Mouse (Mus musculus) forebrain, postnatal 0 days (tissue): ENCODE data around the gene Ralgps1. TPM values are rescaled to one million over a fixed set of nuclear protein-coding genes. Genes with fewer than 3 reads are reported as not detected.

Experiments
- ATAC-seq: fragments of 200-750 bp; cut with Nextera tagmentation; 2 replicates; pipeline ENCODE4 v1.8.0; 2017; ENCODE audit warnings: mild to moderate bottlenecking, moderate library complexity
- DNase-seq: peaks from one replicate; pipeline ENCODE4 v3.0.0-alpha.2; 2015
- H3K27ac ChIP-seq: fragments of 300-500 bp; sonication (generic); 2 replicates; pipeline ENCODE4 v1.5.1; 2014; ENCODE audit warnings: low read depth, mild to moderate bottlenecking, antibody characterized with exemption, low read length, moderate library complexity, mixed read lengths
- H3K27me3 ChIP-seq: fragments of 300-500 bp; sonication (generic); 2 replicates; pipeline ENCODE4 v1.6.1; 2014; ENCODE audit warnings: mild to moderate bottlenecking, low read length, mixed read lengths; ENCODE audit not compliant: insufficient read depth
- H3K36me3 ChIP-seq: fragments of 300-500 bp; sonication (generic); 2 replicates; pipeline ENCODE4 v1.6.1; 2014; ENCODE audit warnings: mild to moderate bottlenecking, moderate library complexity; ENCODE audit not compliant: insufficient read depth
- H3K4me1 ChIP-seq: fragments of 300-500 bp; sonication (generic); 2 replicates; pipeline ENCODE4 v1.6.1; 2014; ENCODE audit warnings: antibody characterized with exemption; ENCODE audit not compliant: insufficient read depth
- H3K4me2 ChIP-seq: fragments of 300-500 bp; sonication (generic); 2 replicates; pipeline ENCODE4 v1.6.1; 2014; ENCODE audit warnings: low read depth, mild to moderate bottlenecking, moderate library complexity
- H3K4me3 ChIP-seq: fragments of 300-500 bp; sonication (generic); 2 replicates; pipeline ENCODE4 v1.5.1; 2014; ENCODE audit warnings: low read depth, low read length, mixed read lengths
- H3K9ac ChIP-seq: fragments of 300-500 bp; sonication (generic); 2 replicates; pipeline ENCODE4 v1.6.1; 2014; ENCODE audit warnings: mild to moderate bottlenecking
- H3K9me3 ChIP-seq: fragments of 300-500 bp; sonication (generic); 2 replicates; pipeline ENCODE4 v1.6.1; 2016; ENCODE audit warnings: low read length
- CTCF ChIP-seq: sonication (generic); IDR thresholded peaks from 2 replicates; pipeline ENCODE4 v1.5.1; 2016; ENCODE audit warnings: antibody characterized with exemption, control low read depth, low read depth
- WGBS: fragments of 180-500 bp; shearing (Covaris S2); extraction: QIAGEN DNeasy Blood & Tissue Kit; methylation state at CpG from one replicate; pipeline ENCODE4 v1.1.7; 2014; 5-methylcytosine and 5-hydroxymethylcytosine counted together
- polyA plus RNA-seq: library from polyadenylated mRNA; unstranded; fragments of >200 nt; fragmentation: Nextera tagmentation; extraction: Ambion mirVana; gene quantifications from 2 replicates; pipeline ENCODE4 v1.2.1, GENCODE M21; 2015
- total RNA-seq: library from RNA; depleted of rRNA; stranded (reverse); fragments of >200 nt; gene quantifications from 2 replicates; pipeline ENCODE4 v1.2.3, GENCODE M21; 2014

Ralgps1 gene
- total and polyA plus RNA-seq, 2 experiments from 2014 or later = 24.6 to 66.9 TPM

DNA sequence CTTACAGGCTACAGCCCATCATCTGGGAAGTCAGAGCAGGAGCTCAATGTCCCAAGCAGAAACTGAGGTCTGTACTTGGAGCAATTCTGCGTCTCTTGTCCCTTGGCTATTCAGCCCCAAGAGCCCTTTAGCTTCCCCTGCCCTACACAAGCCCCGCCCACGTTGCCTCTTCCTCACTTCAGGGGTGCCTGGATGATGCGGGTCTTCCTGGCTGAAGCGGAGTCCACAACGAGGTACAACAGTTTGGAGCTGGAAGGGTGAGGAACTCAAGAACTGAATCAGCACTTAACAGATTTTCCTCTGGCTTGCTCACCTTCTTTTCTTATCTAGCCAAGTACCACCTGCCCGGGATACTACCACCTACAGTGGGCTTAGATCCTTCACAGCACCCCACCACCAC lies 239.0 kb downstream of the Ralgps1 start:
- H3K9ac ChIP-seq = no peak overlapping the region
- WGBS = 5% methylated on average over 7 of the region's 7 CpGs
- H3K4me2 ChIP-seq = no peak overlapping the region
- H3K27me3 ChIP-seq = no peaks in the 10 kb centered on the region
- H3K9me3 ChIP-seq = no peaks in the 10 kb centered on the region
- ATAC-seq (no peak), DNase-seq (no peak)
- no peak overlapping the region for H3K4me3 ChIP-seq
- no peak for TF ChIP-seq CTCF
- peaks cover 5% of the 10 kb centered on the region; the same call in 1 of the 2 replicates for H3K36me3 ChIP-seq
- H3K27ac ChIP-seq = no peak overlapping the region
- H3K4me1 ChIP-seq = peaks cover 11% of the 10 kb centered on the region; the same call in 1 of the 2 replicates

DNA sequence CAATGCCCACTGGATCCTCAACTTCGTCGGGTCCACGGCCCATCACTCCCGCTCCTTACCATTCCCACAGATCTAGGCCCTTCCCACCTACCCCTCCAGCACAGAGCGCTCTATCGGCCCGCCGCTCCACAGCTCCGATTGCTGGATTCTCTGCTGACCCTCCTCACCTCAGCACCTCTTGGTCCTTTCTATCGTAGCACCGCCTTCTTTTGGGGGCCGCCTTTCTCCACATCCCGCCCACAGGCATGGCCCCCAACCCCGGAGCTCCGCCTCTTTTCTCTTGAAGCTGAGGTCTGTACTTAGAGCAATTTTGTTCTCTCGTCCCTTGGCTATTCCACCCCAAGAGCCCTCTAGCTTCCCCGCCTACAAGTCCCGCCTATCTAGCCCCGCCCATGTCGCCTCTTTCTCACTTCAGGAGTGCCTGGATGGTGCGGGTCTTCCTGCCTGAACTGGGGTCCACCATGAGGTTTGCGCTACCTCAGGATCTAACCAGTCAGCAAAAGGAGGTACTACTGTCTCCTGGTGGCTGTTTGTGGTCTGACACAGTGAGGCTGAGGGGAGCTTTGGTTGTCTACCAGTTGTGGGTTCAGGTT lies 239.7 kb downstream of the Ralgps1 start, which contains the start of gene Garnl3:
Garnl3 (minus strand) TSS at position 155 of the 593 bp plus-strand sequence.
- peak within 1 kb of the TSS; percentile 75 for H3K9ac ChIP-seq
- peak within 1 kb of the TSS; percentile 72; the same call in 1 of the 2 replicates for H3K27ac ChIP-seq
- peak; percentile 87 for TF ChIP-seq CTCF
- no peaks in the 10 kb centered on the region for H3K36me3 ChIP-seq
- DNase-seq (peak; percentile 80), ATAC-seq (peak; percentile 62)
- no peaks in the 10 kb centered on the region for H3K27me3 ChIP-seq
- peaks cover 11% of the 10 kb centered on the region; the same call in 1 of the 2 replicates for H3K4me1 ChIP-seq
- WGBS = 2% methylated on average over 22 of the region's 22 CpGs
- peak within 1 kb of the TSS; percentile 98 for H3K4me2 ChIP-seq
- H3K9me3 ChIP-seq = no peaks in the 10 kb centered on the region
- peak within 1 kb of the TSS; percentile 73 for H3K4me3 ChIP-seq

DNA sequence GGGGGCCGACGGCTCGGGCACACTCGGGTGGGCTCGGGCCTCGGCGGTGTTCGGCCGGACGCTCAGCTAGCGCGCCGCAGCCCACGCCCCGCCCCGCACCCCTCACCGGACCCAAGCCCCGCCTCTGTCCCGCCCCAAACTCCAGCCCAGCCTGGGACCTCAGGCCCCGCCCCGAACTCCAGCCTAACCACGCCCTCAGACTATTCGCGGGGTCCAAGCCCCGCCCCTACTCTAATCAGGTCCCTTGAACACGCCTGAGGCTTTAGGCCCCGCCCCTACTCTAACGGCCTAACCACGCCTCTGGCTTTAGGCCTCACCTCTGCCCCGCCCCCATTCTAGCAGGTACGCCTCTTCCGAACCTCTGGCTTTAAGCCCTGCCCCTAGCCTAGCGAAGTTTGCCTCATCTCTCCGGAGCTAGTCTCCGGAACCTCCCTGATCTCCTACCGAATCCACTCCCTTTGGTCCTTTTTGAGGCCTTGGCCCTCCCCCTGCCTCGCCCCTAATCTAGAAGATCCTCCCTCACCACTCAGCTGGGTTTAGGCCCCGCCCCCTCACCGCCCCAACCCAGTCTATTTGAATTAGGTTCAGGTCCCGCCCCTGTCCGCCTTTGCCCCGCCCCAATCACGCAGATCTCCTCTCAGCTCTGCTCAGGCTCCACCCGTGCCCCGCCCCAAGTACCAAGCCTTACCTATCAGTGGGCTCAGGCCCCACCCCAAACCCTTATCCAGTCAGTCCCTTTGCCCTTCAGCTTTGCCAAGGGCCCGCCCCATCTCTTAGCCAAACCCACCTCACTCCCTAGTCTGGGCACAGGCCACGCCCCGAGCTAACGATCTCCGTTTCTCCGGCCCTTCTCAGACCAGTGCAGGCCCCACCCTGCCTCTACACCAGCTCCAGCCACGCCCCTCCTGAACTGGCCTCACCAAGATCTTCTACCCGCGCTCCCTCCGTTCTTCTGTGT lies 240.5 kb downstream of the Ralgps1 start:
- Histone ChIP-seq H3K4me2 (peak overlapping the region; percentile 98), H3K9ac (peak overlapping the region; percentile 75), H3K4me1 (peaks cover 11% of the 10 kb centered on the region; the same call in 1 of the 2 replicates), H3K27me3 (no peaks in the 10 kb centered on the region), H3K9me3 (no peaks in the 10 kb centered on the region), H3K27ac (peak overlapping the region; percentile 72), H3K36me3 (no peaks in the 10 kb centered on the region), H3K4me3 (peak overlapping the region; percentile 73)
- DNase-seq = peak; percentile 94
- TF ChIP-seq CTCF = no peak
- ATAC-seq = peak; percentile 86
- 1% methylated on average over 43 of the region's 55 CpGs for WGBS

DNA sequence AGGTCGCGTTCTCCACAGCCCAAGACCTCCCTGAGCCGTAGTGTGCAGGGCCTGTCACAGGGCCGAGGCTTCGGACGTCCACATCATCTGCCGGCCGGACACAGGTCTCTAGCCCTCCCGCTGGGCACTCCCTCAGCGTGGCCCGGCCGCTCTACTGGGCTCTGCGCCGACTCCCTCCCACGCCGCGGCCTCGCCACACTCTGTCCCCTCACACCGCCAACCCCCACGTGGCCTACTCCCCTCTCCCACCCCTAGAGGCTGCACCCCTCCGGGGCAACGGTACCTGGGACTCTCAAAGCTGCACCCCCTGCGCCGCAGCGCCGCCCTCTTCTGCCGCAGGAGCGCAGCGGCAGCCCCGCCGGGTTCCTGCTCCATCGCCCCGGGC lies 241.2 kb downstream of the Ralgps1 start:
- Histone ChIP-seq H3K27me3 (no peaks in the 10 kb centered on the region), H3K9me3 (no peaks in the 10 kb centered on the region), H3K9ac (peak overlapping the region; percentile 75), H3K36me3 (no peaks in the 10 kb centered on the region), H3K4me3 (peak overlapping the region; percentile 73), H3K4me2 (peak overlapping the region; percentile 98), H3K4me1 (peaks cover 11% of the 10 kb centered on the region; the same call in 1 of the 2 replicates), H3K27ac (peak overlapping the region; percentile 72)
- 3% methylated on average over 33 of the region's 33 CpGs for WGBS
- DNase-seq (no peak), ATAC-seq (no peak)
- peak; percentile 64 for TF ChIP-seq CTCF

DNA sequence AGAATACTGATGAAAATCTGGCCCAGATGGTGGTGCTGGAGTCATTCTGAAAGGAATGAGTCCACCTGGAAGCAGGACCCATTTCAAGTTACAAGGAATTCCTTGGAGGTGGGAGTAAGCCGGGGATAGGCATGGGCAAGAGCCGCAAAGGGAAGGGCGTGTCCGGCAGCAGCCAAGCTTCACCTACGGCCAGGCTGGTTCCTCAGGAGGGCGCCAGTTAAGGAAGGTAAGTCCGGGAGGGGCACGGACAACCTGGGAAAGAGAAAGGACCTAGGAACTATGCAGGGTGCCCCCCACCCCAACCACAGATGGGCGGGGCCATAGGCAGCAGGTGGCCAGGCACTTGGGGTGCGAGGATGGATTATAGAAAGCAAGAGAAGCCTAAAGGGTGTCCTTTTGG lies 241.6 kb downstream of the Ralgps1 start:
- peak overlapping the region; percentile 75 for H3K9ac ChIP-seq
- H3K27me3 ChIP-seq = no peaks in the 10 kb centered on the region
- 4% methylated on average over 10 of the region's 10 CpGs for WGBS
- peak overlapping the region; percentile 73 for H3K4me3 ChIP-seq
- ATAC-seq = no peak
- H3K4me2 ChIP-seq = peak overlapping the region; percentile 98
- no peak; the same call in 1 of the 2 replicates for TF ChIP-seq CTCF
- H3K27ac ChIP-seq = no peak overlapping the region
- peaks cover 11% of the 10 kb centered on the region; the same call in 1 of the 2 replicates for H3K4me1 ChIP-seq
- peak; percentile 29 for DNase-seq
- H3K9me3 ChIP-seq = no peaks in the 10 kb centered on the region
- no peaks in the 10 kb centered on the region for H3K36me3 ChIP-seq

DNA sequence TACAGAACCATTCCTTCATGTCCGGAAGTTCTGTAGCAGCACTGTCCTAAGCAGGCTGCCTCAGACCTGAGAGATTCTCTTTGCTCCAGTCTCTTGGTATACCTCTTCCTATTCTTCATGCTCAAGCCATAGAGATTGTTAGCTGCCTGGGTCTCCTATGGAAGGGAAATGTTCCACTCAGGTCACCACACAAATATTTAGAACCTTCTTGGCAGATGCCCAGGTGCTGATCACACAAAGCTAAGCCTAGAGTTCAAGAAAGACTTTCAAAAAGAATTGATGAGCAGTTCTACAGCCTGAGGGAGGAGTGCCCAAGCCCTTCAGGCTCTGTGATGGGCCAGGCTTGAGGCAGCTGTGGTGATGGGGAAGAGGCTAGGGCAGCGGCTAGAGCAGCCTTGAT lies 242.3 kb downstream of the Ralgps1 start:
- peak overlapping the region; percentile 98 for H3K4me2 ChIP-seq
- no peaks in the 10 kb centered on the region for H3K36me3 ChIP-seq
- peak overlapping the region; percentile 73 for H3K4me3 ChIP-seq
- peak overlapping the region; percentile 75 for H3K9ac ChIP-seq
- ATAC-seq (no peak), DNase-seq (no peak)
- no peak overlapping the region for H3K27ac ChIP-seq
- WGBS = 81% methylated on average over 2 of the region's 2 CpGs
- no peaks in the 10 kb centered on the region for H3K27me3 ChIP-seq
- peaks cover 11% of the 10 kb centered on the region; the same call in 1 of the 2 replicates for H3K4me1 ChIP-seq
- H3K9me3 ChIP-seq = no peaks in the 10 kb centered on the region
- no peak for TF ChIP-seq CTCF
